Mouse (Mus musculus) thymus, adult 2 months (tissue): ENCODE measurements around the gene Tnfrsf8.

Experiments used
- CTCF ChIP-seq: fragments of 200-500 bp; IDR thresholded peaks from 2 replicates; pipeline ENCODE4 v1.5.1; 2012; ENCODE audit warnings: mild to moderate bottlenecking, control low read depth, low read length, moderate library complexity, borderline replicate concordance; ENCODE audit not compliant: control insufficient read depth, poor library complexity, insufficient read depth; ENCODE audit errors: extremely low read depth
- POLR2A ChIP-seq: fragments of 200-500 bp; IDR thresholded peaks from 2 replicates; pipeline ENCODE4 v1.6.1; 2012; ENCODE audit warnings: mild to moderate bottlenecking, low read length, control low read depth, moderate library complexity; ENCODE audit not compliant: control insufficient read depth, poor library complexity, insufficient read depth; ENCODE audit errors: extremely low read depth

GRCm38 (mm10) chr4:145257751-145258434, 57.1 kb downstream of the Tnfrsf8 start:
- TF ChIP-seq CTCF: no peak
- TF ChIP-seq POLR2A: no peak
